Mouse (Mus musculus): ENCODE data around the gene Adam26a.
"Not testable (repeated sequence)": the region's sequence is repeated elsewhere in the genome, so short reads cannot be mapped to it uniquely, and the experiment has no call there.

Gene Adam26a

DNA sequence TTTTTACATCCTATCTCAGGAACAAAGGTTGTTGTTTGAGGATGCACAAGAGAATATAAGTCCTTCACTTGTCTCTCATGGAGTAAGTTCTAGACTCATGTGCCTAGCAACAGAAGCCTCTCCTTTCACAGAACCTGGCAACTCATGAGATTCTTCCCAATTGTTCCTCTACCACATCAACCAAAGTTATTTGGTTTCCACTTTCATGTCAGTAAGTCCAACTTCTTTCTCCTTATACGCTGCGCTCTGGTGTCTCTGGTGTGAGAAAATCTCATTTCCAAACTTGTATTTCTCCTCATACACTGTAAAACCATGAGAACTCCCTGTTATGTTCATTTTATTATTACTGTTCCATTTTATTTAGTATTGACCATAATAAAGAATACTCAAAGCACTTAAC, at the start of gene Adam26a:
Gene Adam26a, minus strand, starts transcription at position 101 of the 400 bp plus-strand sequence.
- not testable (repeated sequence) for DNase-seq

DNA sequence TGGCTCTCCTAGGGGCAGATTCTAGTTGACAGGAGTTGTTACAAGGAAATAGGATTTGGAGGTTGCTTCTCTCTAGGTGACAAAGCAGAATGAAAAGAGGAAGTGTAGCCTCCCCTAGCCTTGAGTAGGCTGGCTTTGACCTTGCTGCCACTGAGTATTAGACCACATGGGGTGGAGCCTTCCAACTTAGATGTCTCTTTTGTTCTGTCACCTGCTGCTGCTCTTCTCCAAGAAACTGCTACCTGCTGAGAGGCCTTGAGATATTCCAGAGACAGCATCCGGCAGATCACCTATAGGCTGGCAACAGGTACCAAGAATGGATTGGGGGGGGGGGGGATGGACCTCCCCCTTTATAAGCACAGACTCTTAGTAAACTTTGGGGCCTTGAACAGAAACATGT, 39.5 kb upstream of the Adam26a start:
- no peak for DNase-seq

- DNase-seq: not testable (repeated sequence)
Observed at GRCm38 (mm10) chr8:43603657-43604056, 27.1 kb upstream of the Adam26a start.

- not testable (repeated sequence) for DNase-seq
Observed at GRCm38 (mm10) chr8:43603166-43603565, 26.7 kb upstream of the Adam26a start.

GRCm38 (mm10) chr8:43528006-43528405, 48.5 kb downstream of the Adam26a start, which contains the start of gene Adam26b:
TSS of gene Adam26b (minus strand) at chr8:43528106.
- DNase-seq: not testable (repeated sequence)

All from layer of hippocampus, adult 9-11 months (tissue).